Mouse (Mus musculus) heart, embryonic 15.5 days (tissue): ENCODE data around the gene Iqcn. TPM values are rescaled to one million over a fixed set of nuclear protein-coding genes. Genes with fewer than 3 reads are reported as not detected.

Experiments used
- ATAC-seq: fragments of 200-750 bp; cut with Nextera tagmentation; replicated peaks from 2 replicates; pipeline ENCODE4 v1.8.0; 2017; ENCODE audit warnings: low read depth, moderate TSS enrichment; ENCODE audit not compliant: insufficient number of reproducible peaks, insufficient read depth, low FRiP score
- H3K27ac ChIP-seq: fragments of 300-500 bp; sonication (generic); 2 replicates; pipeline ENCODE4 v1.5.1; 2015; ENCODE audit warnings: mild to moderate bottlenecking, inconsistent platforms
- H3K27me3 ChIP-seq: fragments of 300-500 bp; sonication (generic); 2 replicates; pipeline ENCODE4 v1.6.1; 2015; ENCODE audit warnings: inconsistent platforms
- H3K36me3 ChIP-seq: fragments of 300-500 bp; sonication (generic); 2 replicates; pipeline ENCODE4 v1.6.1; 2015; ENCODE audit warnings: mild to moderate bottlenecking, inconsistent platforms
- H3K4me1 ChIP-seq: fragments of 300-500 bp; sonication (generic); replicated peaks from 2 replicates; pipeline ENCODE4 v1.6.1; 2015; ENCODE audit warnings: inconsistent platforms
- H3K4me2 ChIP-seq: fragments of 300-500 bp; sonication (generic); 2 replicates; pipeline ENCODE4 v1.6.1; 2015; ENCODE audit warnings: inconsistent platforms, mild to moderate bottlenecking, moderate library complexity
- H3K4me3 ChIP-seq: fragments of 300-500 bp; sonication (generic); 2 replicates; pipeline ENCODE4 v1.5.1; 2015; ENCODE audit warnings: mild to moderate bottlenecking, inconsistent platforms
- H3K9ac ChIP-seq: fragments of 300-500 bp; sonication (generic); 2 replicates; pipeline ENCODE4 v1.6.1; 2015; ENCODE audit warnings: mild to moderate bottlenecking, inconsistent platforms
- H3K9me3 ChIP-seq: fragments of 300-500 bp; sonication (generic); replicated peaks from 2 replicates; pipeline ENCODE4 v1.6.1; 2016; ENCODE audit warnings: inconsistent platforms
- WGBS: fragments of 180-500 bp; shearing (Covaris S2); methylation state at CpG from one replicate; pipeline ENCODE4 v1.1.7; 2015; ENCODE audit warnings: mixed read lengths; 5-methylcytosine and 5-hydroxymethylcytosine counted together
- polyA plus RNA-seq: library from polyadenylated mRNA; unstranded; fragments of >200 nt; fragmentation: Nextera tagmentation; extraction: Ambion mirVana; gene quantifications from 2 replicates; pipeline ENCODE4 v1.2.1, GENCODE M21; 2015

Iqcn gene
- polyA plus RNA-seq, 1 experiment from 2014 or later: 0.04 TPM

DNA sequence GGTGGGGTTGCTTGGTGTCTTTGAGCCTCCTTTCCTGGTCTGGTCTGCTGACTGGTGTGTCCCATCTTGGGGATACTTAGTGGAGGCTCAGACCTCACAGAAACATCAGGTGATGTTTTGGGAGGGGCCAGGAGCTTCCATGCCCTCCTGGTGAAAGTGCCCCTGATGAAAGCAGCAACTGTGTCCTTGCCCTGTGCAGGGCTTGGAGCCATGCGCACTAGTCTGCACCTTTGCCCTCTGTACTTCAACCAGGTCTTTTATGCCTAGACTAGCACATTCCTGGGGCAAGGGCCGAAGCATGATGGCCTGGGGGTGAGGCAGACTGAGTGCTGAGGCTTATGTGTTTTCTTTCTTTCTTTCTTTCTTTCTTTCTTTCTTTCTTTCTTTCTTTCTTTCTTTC, 37.7 kb upstream of the Iqcn start:
- WGBS: 71% methylated on average over 2 of the region's 2 CpGs
- H3K27me3 ChIP-seq: no peaks in the 10 kb centered on the region
- H3K27ac ChIP-seq: no peak overlapping the region
- no peaks in the 10 kb centered on the region for H3K36me3 ChIP-seq
- peaks cover 3% of the 10 kb centered on the region for H3K4me1 ChIP-seq
- ATAC-seq: no peak
- H3K4me2 ChIP-seq: no peak overlapping the region
- no peaks in the 10 kb centered on the region for H3K9me3 ChIP-seq
- H3K9ac ChIP-seq: no peak overlapping the region
- H3K4me3 ChIP-seq: no peak overlapping the region

DNA sequence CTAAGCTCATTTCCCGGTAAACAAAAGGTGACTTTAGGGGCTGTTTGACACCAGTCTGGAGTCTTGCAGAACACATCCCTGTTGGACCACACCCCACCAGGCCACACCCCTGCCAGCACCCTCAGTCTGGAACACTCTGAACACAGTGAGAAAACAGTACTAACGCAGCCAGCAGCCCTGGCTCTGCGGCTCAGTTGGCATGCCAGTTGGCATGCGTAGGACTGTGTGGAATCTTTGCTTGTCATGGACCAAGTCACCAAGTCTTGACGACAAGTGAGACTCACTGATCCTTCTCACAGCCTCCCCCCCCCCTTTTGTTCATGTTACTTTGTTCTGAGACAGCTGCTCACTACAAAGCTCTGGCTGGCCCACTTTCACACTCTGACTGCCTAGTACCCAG, 36.2 kb upstream of the Iqcn start:
- 58% methylated on average over 5 of the region's 5 CpGs for WGBS
- no peak for ATAC-seq
- Histone ChIP-seq H3K9ac (no peak overlapping the region), H3K27me3 (no peaks in the 10 kb centered on the region), H3K9me3 (no peaks in the 10 kb centered on the region), H3K27ac (no peak overlapping the region), H3K4me3 (no peak overlapping the region), H3K4me2 (no peak overlapping the region), H3K4me1 (peaks cover 3% of the 10 kb centered on the region; the same call in 1 of the 2 replicates), H3K36me3 (no peaks in the 10 kb centered on the region)

DNA sequence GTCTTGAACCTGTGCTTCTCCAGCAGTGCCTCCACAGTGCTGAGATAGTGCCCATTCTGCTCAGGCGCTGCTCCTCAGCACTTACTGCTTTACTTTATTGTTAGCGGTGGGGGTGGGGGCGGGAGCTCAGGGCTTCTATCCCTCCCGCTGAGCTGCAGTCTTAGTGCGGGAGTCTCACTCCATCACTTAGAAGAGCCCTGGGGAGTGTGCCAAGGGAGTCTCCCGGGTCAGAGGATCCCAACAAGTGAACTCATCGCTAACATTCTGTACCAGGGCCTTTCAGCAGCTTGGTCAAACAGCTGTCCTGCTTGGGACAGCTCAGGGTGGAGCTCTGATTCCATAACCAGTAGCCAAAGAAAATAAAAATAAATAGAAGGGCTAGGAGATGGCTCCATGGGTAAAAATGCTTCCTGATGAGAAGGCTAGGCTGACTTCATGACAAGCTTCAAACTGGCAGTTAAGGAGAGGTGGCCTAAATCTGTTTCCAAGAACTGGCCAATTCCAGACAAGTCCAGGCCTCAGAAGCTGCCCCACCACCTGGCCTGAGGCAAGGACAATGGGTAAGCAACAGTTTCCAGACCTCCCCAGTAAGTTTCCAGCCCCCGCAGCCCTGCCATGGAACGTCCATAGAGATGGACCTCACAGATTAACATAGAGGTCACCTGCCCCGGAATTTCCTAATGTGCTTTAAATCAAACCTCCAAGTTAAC, 31.5 kb upstream of the Iqcn start:
- Histone ChIP-seq H3K27ac (peak overlapping the region; percentile 78; the same call in 1 of the 2 replicates), H3K4me1 (peaks cover 28% of the 10 kb centered on the region), H3K9ac (no peak overlapping the region), H3K4me3 (no peak overlapping the region), H3K4me2 (no peak overlapping the region), H3K27me3 (no peaks in the 10 kb centered on the region), H3K9me3 (no peaks in the 10 kb centered on the region), H3K36me3 (no peaks in the 10 kb centered on the region)
- WGBS: 59% methylated on average over 10 of the region's 10 CpGs
- ATAC-seq: no peak

DNA sequence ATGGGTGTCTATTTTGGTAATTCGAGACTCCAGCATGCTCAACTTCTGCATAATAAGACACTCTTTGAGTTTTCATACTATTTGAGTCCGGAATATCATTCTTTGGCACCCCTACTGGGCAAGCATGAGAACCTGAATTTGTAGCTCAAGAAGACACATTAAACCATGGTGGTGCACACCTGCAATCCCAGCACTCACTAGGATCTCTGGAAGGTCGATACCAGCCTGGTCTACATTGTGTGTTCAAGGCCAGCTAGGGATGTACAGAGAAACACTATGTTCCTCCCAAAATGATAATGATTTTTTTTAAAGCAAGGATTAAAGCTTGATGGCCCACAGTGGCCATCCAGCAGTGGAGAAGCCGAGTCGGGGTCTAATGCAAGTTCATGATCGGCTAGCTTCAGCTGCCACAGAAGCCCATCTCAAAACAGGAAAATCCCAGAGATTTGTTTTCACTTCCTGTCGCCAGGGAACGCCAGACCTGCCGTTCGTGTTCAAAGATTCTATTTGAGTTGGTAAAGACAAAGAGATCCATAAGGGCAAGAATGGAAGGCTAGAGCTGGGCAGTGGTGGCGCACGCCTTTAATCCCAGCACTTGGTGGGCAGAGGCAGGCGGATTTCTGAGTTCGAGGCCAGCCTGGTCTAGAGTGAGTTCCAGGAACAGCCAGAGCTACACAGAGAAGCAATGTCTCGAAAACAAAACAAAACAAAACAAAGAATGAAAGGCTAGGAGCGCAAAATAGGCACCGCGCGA, 30.8 kb upstream of the Iqcn start:
- no peaks in the 10 kb centered on the region for H3K9me3 ChIP-seq
- no peak for ATAC-seq
- no peaks in the 10 kb centered on the region for H3K27me3 ChIP-seq
- peak overlapping the region; percentile 78 for H3K27ac ChIP-seq
- H3K4me2 ChIP-seq: peak overlapping the region; percentile 63
- H3K36me3 ChIP-seq: no peaks in the 10 kb centered on the region
- H3K9ac ChIP-seq: peak overlapping the region; percentile 46
- H3K4me3 ChIP-seq: peak overlapping the region; percentile 79
- H3K4me1 ChIP-seq: peaks cover 25% of the 10 kb centered on the region
- WGBS: 38% methylated on average over 19 of the region's 19 CpGs

DNA sequence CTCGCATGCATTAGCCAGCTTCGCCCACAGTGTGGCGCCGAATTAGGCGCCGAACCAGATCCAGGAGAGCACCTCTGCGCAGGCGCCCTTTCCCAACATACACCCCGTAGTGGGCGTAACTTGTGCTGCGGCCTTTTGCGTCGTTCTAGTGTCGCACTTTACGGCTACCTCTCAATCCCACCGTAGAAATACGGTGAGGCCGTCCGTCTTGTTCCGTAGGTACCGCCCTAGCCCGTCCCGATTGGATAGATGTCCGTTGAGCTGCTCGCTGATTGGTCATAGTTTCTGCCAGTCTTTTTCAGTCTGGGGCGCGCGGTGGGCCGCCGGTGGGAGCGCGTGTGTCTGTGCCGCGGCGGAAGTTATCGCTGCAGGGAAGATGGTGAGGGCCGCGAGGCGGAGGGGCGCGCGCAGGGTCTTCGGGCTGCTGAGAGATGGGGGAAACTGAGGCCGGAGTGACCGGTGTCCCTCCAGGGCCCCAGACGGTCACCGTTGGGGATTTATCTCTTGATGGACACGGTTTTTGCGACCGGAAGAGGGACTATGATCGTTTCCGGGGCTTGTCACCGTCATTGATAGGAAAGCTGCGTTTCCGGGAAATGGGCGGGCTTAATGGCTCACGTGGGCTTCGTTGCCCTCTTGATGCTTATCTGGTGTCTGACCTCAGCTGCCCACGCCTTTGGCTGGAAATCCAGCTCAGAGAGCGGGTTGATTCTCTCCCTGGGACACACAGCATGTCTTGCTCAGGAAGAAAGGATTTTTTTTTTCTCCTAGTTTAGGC, 30.0 kb upstream of the Iqcn start, which contains the start of gene Lsm4:
Lsm4 (plus strand) TSS at position 170 of the 778 bp plus-strand sequence.
- Histone ChIP-seq H3K4me1 (peaks cover 25% of the 10 kb centered on the region), H3K27ac (peak within 1 kb of the TSS; percentile 96)

DNA sequence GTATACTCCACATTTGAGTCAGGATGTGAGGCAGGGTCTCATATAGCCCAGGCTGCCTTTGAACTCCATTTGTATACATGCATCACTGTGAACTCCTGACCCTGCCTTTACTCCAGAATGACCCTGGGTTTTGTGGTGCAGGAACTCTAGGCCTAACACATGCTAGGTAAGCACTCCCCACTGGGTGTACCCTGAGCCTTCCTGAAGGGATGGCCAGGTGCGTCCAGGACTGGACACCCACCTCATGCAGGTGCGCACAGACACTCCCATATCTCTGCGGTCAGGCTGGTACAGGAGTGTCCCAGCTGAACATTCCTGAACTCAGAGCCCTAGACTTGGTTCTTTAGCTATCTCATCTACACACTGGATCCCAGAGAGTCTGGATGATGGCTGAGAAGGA, 29.1 kb upstream of the Iqcn start:
- H3K27ac ChIP-seq: peak overlapping the region; percentile 96
- H3K9me3 ChIP-seq: no peaks in the 10 kb centered on the region
- H3K4me3 ChIP-seq: peak overlapping the region; percentile 79
- peak overlapping the region; percentile 78 for H3K4me2 ChIP-seq
- H3K4me1 ChIP-seq: peaks cover 28% of the 10 kb centered on the region
- no peak for ATAC-seq
- peak overlapping the region; percentile 66 for H3K9ac ChIP-seq
- no peaks in the 10 kb centered on the region for H3K27me3 ChIP-seq
- 84% methylated on average over 3 of the region's 3 CpGs for WGBS
- peaks cover 14% of the 10 kb centered on the region for H3K36me3 ChIP-seq

More for the DNA sequence above, 30.0 kb upstream of the Iqcn start, which contains the start of gene Lsm4:
- Histone ChIP-seq H3K27me3 (no peaks in the 10 kb centered on the region), H3K4me2 (peak within 1 kb of the TSS; percentile 78), H3K9ac (peak within 1 kb of the TSS; percentile 66), H3K9me3 (no peaks in the 10 kb centered on the region), H3K36me3 (peaks cover 5% of the 10 kb centered on the region), H3K4me3 (peak within 1 kb of the TSS; percentile 79)
- under 1% methylated on average over 60 of the region's 60 CpGs for WGBS
- peak; percentile 97 for ATAC-seq

DNA sequence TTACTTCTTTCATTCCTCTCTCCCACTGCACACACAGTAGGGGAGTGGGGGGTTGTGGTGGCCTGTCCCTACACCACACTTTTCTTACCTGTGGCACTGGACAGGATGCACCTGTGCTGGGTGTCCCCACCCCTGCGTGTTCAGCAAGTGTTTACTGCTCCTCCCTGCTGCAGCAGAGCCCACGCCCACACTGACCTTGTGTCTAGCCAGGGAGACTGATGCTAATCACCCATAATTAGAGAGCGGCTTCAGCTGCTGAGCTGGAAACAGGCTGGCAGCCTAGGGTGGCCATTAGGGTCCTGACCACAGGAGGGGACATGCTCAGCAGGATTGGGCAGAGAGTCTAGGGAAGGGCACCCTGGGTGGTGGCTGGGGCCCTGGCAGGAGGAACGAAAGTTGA, 28.5 kb upstream of the Iqcn start:
- Histone ChIP-seq H3K9ac (peak overlapping the region; percentile 66), H3K4me1 (peaks cover 33% of the 10 kb centered on the region), H3K36me3 (peaks cover 18% of the 10 kb centered on the region), H3K4me3 (no peak overlapping the region), H3K9me3 (no peaks in the 10 kb centered on the region), H3K4me2 (no peak overlapping the region), H3K27ac (peak overlapping the region; percentile 96; the same call in 1 of the 2 replicates), H3K27me3 (no peaks in the 10 kb centered on the region)
- ATAC-seq: no peak
- 78% methylated on average over 4 of the region's 4 CpGs for whole genome bisulfite sequencing

DNA sequence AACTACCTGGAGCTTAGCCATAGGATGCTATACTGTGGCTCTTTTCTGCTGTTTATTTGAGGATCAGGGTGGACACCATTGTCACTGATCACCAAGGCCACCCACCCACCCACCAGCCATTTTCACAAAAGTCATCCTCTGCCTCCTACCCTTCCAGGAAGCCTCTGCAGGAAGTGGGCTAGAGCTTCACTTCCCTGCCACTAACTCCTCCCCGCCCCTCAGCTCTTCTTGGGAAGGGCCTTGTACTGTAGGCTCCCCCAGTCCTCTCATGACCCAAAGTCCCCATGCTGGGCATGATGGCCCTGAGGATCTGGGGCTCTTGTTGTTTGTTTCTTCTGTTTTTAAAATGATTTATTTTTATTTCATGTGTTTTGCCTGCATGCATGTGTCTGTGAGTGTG, 27.9 kb upstream of the Iqcn start:
- Histone ChIP-seq H3K27me3 (no peaks in the 10 kb centered on the region), H3K4me2 (no peak overlapping the region), H3K9me3 (no peaks in the 10 kb centered on the region), H3K36me3 (peaks cover 18% of the 10 kb centered on the region), H3K4me3 (no peak overlapping the region), H3K9ac (no peak overlapping the region), H3K4me1 (peaks cover 33% of the 10 kb centered on the region), H3K27ac (peak overlapping the region; percentile 96; the same call in 1 of the 2 replicates)
- WGBS: 90% methylated on average over 1 of the region's 1 CpGs
- no peak for ATAC-seq

DNA sequence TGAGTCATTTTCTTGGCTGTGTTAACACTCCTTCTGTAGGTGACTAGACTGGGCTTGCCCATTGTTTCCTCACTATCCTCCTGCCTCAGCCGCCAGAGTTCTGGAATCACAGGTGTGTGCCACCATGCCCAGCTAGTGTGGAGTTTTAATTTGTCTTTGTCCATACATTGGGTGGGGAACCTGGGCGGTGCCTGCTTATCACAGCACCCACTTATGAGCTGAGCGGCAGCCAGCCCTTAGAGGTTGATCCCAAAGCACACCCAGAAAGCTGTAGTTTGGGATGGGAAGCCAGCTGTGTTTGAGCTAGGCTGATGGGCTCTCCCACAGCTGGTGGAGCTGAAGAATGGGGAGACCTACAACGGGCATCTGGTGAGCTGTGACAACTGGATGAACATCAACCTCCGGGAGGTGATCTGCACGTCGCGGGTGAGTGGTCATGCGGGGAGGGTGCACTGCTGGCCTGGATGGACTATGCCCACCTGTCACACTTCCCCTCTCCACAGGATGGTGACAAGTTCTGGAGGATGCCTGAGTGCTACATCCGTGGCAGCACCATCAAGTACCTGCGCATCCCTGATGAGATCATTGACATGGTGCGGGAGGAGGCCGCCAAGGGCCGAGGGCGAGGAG, 25.7 kb upstream of the Iqcn start:
- Histone ChIP-seq H3K4me3 (no peak overlapping the region), H3K27ac (no peak overlapping the region), H3K36me3 (peaks cover 18% of the 10 kb centered on the region), H3K9ac (no peak overlapping the region), H3K27me3 (no peaks in the 10 kb centered on the region), H3K4me1 (peaks cover 43% of the 10 kb centered on the region), H3K4me2 (no peak overlapping the region), H3K9me3 (no peaks in the 10 kb centered on the region)
- 89% methylated on average over 15 of the region's 15 CpGs for WGBS
- no peak for ATAC-seq

DNA sequence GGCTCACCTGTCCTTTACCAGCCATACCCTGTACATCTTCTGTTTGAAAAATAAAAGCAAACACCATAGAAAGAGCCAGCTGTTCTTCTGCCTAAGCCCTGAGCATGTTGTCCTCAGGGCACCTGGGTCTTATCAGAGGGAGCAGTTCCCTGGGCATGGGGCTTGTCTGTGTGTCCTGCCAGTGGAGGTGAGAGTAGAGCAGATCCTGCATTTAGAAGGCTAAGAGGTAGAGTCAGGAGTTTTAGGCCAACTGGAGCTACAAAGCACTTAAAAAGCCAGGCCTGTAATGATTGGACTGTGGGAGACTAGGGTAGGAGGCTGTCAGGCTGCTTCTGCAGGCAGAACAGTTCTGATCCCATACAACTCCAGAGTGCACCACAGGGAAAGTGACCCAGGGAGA, 24.6 kb upstream of the Iqcn start:
- Histone ChIP-seq H3K4me2 (no peak overlapping the region), H3K4me1 (peaks cover 43% of the 10 kb centered on the region), H3K27ac (no peak overlapping the region), H3K36me3 (peaks cover 18% of the 10 kb centered on the region), H3K9ac (no peak overlapping the region), H3K9me3 (no peaks in the 10 kb centered on the region), H3K4me3 (no peak overlapping the region), H3K27me3 (no peaks in the 10 kb centered on the region)
- no peak for ATAC-seq

DNA sequence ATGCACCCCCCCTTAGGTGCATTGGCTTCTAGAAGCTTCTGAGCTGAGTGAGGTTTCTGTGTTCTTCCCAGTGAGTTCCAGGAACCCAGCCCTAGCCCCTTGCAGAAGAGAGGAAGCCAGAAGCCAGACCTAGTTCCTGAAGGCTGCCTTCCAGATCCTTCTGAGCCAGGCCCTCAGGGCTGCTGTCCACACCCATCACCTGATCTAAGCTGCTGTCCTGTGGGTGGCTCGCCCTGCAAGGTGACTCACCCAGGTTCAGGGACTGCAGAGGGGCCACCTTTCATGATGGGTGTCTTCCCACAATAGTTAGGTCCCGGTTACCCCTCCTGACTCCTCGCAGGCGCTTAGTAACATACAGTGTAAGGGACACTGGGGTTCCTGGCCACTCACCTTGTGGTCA, 23.9 kb upstream of the Iqcn start:
- Histone ChIP-seq H3K9me3 (no peaks in the 10 kb centered on the region), H3K27ac (no peak overlapping the region), H3K4me2 (no peak overlapping the region), H3K4me3 (no peak overlapping the region), H3K36me3 (peaks cover 18% of the 10 kb centered on the region), H3K9ac (no peak overlapping the region), H3K27me3 (no peaks in the 10 kb centered on the region), H3K4me1 (peaks cover 36% of the 10 kb centered on the region)
- 94% methylated on average over 4 of the region's 4 CpGs for whole genome bisulfite sequencing
- ATAC-seq: no peak
